Mouse (Mus musculus) adrenal gland, adult (tissue): Measurements from ENCODE around the gene Emc3.

Source experiments
- DNase-seq, 2 experiments: peaks; one replicate each; pipeline ENCODE4 v3.0.0; 2022 to 2023; ENCODE audit warnings: low spot score in 1 of 2; ENCODE audit not compliant: inconsistent age in 2 of 2

Emc3 gene

DNA sequence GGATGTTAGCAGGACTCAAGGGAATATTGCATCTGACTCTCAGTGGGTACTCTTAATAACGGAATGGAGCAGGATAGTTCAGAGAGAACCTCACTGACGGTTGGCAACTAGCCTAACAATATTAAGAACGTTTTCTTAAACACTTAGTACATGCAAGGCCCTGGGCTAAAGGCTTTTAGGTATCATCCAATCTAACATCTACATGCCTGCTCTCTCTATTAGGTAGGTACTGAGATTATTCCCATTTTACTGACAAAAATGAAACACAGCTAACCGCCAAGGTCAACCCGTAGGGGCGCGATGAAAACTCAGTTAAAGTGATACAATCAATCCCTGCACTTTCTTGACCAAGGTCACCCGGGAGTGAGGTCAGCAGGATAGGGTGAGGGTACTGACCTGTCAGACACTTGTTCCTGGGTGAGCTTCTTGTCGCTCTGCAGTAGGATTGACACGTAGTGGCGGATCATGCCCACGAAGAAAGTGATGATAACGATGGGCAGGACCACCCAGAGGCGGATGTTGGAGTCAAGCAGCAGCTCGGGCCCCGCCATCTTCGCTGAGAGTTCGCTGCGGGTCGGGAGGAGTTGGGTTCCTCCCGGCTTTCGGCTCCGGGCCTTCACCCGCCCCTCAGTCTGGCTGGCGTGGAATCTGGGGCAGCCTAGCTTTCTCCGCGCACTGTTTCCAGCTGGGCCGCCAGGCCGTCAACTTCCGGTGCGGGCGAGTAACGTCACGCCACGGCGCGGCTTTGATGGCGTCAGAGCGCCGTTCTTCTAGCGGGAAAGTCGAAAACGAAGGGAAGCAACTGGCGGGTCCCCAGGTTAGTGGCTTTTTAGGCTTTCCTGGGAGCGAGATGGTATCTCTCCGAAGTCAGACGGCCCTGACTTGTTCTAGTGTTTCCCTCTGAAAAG is at the start of gene Emc3, which contains the start of gene Fancd2:
TSS of gene Emc3 (minus strand) at position 721 of the 908 bp plus-strand sequence.
TSS of gene Fancd2 (plus strand) at position 751 of the 908 bp plus-strand sequence.
- DNase-seq = peak; percentile 89 to 98

DNA sequence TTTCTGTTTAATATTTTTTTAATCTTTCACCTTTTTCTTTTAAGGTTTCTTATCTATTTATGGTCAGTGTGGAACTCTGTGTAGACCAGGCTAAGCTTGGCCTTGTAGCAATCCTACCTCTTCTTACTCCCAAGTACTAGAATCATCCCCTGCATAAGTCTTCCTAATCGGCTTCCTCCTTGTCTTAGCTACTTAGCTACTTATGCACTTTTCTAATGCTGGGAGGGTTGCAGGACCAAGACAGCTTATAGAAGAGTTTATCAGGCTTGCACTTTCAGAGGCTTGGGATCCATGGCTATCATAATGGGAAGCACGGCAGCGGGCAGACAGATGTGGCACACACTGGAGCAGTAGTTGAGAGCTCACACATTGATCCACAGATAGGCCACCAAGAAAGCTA is 47.9 kb upstream of the Emc3 start:
- no peak for DNase-seq

DNA sequence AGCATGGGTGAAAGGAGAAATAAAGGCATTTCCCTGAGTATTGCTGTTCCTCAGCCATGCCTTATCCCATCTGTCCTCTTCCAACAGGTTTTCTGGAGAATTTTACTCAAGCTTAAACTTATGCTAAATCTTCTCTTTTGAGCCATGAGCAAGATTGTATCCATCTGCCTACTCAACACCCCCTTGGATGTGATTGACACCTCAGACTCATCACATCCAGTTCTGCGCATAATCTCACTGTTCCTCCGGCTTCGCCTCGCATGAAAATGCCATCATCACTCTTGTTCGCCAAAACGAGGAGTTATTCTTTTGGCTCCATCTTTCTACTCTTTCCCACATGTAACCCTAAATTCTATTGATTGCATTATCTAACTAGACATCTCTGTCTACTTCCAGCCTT is 44.6 kb upstream of the Emc3 start:
- DNase-seq = no peak

DNA sequence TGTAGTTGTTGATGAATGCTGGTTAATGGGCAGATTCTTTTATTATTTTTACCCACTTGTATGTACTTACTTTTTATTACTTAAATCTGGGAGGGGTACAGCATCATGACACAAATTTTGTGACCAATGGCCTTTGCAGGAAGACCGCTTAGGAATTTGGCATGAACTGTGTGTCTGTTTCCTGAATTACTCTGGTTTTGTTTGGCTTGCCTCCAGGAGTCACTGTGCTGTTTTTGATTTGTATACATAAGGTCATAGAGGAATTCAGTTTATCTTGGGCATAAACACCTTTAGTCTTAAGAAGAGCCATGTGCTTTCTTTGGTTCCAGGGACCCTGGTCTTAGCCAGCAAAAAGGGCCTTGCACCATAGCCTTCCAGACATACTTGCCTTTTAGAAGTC is 33.1 kb upstream of the Emc3 start:
- DNase-seq = no peak

DNA sequence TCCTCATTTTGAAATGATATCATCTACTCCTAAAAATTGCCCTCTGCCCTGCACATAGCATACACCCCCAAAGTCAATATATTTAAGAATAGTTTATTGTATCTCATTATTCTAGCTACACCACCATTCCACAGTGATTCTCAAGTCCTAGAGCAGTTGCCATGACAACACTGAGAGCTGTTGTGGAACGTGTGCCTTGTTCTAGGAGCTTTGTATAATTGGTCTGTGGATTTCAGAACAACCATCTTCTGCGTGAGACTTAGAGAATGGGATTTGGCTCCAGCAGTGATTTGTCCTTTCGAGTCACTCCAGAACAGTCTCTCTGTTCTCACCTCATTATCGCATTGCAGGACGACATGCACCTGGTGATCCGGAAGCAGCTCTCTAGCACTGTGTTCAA is 28.3 kb upstream of the Emc3 start:
- DNase-seq = no peak

DNA sequence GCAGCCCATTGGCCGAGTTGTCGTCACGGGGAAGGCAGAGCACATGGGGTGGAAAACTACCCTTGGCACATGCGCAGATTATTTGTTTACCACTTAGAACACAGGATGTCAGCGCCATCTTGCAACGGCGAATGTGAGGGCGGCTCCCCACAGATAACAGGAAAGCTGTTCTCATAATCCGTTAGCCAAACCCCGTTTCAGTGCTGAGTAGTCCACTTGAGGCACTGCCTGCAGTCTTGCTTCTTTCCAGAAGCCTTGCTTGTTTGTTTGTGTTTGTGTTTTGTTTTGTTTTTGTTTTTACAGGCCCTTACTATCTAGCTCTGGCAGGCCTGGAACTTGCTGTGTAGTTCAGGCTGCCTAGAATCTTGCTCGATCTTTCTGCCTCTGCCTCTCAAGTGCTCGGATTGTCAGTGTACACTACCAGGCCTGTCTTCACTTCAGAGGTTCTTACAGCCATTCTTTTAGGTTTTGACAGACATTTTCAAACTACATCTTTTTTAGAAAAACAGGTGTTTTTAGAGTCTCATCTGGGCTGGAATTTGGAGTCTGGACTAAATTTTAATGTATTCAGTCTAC is 12.5 kb upstream of the Emc3 start:
- no peak for DNase-seq

DNA sequence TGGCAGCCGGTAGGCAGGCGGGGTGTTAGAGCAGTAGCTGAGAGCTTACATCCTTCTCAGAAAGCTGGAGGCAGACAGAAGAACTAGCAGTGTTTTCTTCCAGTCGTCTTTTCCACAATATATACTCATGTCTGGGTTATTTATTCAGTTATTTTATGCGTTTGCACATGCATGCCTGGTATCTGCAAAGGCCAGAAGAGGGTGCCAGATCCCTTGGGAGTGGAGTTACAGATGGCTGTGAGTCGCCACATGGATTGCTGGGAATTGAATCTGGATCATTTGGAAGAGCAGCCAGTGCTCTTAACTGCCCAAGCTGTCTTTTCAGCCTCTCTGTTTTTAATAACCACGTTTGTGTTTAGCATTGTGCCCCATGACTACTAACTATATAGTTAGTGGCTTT is 10.2 kb upstream of the Emc3 start:
- no peak for DNase-seq

DNA sequence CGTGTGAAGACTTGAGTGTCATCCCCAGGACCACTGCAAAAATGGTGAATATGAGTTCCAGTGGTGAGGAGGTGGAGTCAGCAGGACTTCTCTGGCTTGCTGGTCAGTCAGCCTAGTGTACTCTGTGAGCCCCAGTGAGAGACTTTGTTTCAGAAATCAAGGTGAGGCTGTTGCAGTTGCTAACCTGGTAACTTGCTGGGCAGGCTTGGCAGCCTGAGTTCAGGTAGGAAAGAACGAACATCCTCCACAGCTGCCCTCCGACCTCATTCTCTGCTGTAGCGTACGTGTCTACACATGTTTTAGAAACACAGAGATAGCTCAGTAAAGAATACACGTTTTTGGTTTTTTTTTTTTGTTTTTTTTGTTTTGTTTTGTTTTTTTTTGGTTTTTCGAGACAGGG is 3.4 kb upstream of the Emc3 start:
- DNase-seq = no peak

DNA sequence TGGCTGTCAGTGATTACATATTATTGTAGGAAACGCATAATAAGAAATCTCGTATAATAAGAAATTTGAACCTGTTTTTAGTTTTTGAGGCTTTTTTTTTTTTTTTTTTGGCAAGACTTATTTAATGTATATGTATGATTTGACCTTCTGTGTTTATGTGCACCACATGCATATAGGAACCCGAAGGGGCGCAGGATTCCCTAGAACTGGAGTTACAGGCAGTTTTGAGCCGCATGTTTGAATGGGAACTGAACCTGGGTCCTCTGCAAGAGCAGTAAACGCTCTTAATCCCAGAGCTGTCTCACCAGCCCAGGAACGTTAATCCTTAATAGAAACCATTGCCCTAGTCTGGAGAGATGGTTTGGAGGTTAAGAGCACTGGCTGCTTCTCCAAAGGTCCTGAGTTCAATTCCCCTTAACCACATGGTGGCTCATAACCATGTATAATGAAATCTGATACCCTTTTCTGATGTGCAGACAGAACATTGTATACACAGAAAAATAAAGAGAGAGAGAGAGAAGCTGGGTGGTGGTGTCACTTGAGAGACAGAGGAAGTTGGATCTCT is 470 bp upstream of the Emc3 start:
- no peak for DNase-seq

DNA sequence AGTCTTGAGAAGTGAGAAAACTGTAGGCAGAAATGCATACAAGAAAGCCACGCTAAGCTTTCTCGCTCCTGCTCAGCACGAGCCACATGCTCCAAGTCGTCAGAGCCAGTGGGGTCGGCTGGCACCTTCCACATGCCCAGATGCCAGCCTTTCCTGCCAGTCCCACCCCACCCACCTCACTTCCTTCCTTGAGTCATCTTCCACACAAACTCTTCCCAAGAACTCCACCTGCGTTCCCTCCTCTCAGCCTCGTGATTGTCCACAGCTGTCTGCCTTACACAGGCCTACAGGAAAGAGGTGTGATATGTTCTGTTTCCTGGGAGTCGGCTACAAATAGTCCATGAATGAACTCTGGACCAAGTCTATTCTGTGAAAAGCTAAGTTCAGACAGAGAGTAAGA is 8.0 kb downstream of the Emc3 start:
- DNase-seq = no peak

DNA sequence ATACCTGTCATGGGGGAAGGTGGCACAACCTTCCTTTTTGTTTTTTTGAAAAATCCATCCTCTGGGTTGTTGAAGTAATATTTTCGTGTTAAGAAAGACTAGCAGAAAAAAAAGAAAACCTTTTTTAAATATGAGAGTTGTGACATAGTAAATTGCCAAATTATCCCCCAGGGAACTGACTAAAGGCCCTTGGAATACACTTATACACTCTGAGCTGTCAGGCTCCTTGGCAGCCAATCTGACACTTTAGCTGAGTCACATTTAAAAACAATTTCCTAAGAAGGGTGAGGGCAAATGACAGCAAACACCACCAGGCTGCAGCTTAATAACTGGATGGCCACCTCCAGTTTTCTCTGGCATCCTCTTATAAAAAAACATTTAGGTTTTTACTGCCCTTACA is 9.1 kb downstream of the Emc3 start:
- peak in 1 of 2 experiments; percentile 51 for DNase-seq

DNA sequence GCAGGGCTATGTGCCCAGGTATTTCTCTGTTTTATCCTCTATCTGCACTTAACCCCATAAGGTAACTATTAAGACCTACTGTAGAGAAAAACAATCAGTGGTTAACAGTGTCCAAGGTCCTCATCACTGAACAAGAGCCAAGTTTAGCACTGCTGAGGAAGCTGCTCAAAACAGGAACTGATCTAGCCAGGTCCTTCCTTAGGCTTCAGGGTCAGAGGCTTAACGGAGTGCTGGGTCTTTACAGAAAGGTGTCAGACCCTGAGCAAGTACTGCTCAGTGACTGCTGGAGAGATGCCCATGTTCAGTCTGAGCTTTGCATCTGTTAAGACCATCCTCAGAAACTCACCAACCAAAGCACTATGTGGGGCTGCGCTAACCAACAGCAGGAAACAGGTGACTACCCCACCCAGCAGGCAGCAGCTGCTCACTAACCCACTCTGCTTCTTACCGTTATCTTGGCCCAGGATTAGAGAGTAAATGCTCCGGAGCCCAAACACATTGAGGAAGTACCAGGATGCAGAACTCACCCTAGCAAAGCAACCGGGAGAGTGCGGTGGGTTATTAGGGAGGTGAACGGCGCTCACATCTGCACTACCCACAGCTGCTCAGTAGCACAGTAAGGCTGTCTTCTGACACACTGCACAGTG is 13.9 kb downstream of the Emc3 start:
- no peak for DNase-seq

DNA sequence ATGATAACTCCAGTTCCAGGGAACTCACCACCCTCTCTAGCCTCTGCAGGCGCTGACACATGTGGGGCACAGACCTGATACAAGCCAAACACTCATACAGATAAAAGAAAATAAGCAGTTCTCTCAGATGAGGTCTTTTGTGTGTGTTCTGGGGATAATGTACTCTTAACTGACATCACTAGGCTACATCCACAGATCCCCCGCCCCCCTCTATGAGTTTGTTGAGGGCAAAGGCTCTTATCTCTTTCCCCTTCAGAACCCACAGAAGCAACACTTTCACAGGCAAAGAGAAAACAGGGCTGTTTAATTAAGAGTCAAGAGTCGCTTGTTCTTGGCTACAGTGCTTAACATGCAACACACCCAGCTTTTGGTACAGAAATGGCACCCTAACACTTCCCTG is 16.9 kb downstream of the Emc3 start:
- DNase-seq = no peak

DNA sequence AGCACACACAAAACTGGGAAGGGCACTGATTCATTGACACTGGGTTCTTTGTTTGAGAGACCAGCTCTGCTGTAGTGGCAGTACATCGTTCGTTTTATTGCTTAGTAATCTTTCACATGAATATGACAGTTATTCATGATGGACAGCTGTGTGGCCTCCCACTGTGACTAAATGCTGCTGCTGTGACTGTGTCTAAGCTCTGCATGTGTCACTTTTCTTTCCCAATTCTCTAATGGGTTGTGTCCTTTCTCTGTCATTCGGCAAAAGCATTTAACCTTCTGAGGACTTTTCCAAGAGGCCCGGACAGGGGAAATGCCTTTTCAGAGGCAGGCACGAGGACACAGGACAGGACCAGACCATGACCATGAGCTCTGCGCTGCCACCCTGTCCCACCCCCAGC is 17.5 kb downstream of the Emc3 start:
- DNase-seq = peak in 1 of 2 experiments; percentile 72

DNA sequence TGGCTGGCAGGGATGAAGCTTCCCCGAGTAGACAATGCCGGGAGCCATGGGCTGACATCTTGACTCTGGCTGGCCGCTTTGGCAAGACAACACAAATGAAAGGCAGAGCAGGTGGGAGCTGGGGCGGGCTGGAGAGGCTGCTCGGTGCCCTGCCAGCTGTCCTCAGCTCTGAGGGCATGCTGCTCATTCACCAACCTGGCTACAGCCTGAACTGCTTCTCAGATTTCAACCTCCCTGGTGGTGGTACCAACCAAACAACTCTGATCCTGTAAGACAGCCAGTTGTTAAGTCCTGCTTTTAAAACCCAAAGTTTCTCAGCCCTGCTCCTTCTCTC is 22.5 kb downstream of the Emc3 start:
- DNase-seq = no peak

DNA sequence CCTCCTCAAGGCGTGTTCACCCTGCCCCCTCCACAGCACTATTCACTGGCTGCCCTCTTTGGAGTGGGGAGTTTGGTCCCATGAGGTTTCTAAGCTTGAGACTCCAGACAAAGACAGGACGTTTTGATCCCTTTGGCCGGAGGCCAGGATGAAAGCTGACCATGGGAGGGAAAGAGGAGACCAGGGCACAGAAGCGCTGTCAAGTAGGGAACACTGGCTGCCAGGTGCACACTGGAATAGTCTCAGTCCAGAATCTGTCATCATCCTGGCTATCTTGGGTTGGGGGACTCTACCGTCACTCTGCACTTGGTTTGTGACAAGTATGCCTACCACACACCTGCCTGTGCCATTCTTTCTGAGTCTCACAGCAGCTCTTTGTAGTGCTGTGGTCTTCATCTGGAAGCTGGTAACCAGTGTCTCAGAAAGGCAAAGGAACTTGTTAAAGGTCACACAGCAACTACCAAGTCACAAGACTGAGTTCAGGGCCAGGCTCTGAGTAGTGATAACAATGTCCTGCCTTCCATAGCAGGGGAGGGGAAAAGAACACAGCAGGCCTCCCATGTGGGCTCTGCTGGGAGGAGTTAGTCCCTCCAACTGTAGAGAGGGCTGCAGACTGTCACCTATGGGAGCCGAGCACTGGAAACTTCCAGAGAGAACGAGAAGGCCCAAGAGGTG is 23.0 kb downstream of the Emc3 start:
- no peak for DNase-seq

DNA sequence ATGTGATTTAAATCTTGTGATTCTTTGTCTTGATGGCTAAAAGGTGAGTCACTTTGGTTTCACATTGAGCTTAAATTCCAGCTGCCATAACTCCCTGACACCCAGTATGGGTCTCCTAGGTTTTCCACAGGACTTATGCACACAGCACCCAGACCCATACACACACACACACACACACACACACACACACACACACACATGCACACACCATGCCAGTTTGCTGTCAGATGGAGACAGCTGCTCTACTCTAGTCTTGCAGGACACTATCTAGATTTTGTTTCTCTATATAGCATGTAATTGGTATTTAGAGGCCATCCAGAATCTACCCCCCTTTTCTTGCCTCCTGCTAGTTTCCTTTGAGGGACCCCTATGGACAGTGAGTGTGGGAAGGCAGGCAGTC is 24.3 kb downstream of the Emc3 start:
- no peak for DNase-seq

DNA sequence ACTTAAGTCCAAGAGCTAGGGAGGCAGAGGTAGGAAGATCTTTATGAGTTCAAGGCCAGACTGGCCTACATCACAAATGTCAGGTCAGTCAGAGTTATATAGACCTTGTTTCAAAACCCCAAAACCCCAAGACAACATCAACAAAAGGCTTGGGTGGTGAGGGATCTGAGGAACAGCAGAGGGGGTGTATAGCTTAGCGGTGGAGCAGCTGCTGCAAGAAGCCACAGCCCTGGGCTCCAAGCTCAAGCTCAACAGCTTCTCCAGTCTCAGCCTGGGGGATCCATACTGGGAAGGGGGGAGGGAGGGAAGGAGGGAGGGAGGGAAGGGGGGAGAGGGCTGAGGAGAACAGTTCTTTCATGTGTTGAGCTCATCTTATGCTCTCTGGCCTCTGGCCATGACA is 25.8 kb downstream of the Emc3 start:
- DNase-seq = no peak

DNA sequence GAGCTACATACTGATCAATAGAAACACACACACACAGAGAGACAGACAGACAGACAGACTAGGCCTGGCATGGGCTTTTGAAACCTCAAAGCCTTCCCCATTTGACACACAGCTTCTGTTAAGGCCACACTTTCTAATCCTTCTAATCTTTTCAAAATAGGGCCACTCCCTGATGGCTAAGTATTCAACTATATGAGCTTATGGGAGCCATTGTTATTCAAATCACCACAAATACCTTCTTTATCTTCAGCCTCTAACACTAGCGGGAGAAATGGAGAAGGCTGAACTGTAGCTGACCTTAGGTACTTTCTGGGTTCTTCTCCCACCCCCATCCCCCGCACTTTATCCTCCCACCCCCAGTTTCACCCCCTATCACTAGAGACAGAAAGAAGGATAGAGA is 28.7 kb downstream of the Emc3 start:
- DNase-seq = no peak

DNA sequence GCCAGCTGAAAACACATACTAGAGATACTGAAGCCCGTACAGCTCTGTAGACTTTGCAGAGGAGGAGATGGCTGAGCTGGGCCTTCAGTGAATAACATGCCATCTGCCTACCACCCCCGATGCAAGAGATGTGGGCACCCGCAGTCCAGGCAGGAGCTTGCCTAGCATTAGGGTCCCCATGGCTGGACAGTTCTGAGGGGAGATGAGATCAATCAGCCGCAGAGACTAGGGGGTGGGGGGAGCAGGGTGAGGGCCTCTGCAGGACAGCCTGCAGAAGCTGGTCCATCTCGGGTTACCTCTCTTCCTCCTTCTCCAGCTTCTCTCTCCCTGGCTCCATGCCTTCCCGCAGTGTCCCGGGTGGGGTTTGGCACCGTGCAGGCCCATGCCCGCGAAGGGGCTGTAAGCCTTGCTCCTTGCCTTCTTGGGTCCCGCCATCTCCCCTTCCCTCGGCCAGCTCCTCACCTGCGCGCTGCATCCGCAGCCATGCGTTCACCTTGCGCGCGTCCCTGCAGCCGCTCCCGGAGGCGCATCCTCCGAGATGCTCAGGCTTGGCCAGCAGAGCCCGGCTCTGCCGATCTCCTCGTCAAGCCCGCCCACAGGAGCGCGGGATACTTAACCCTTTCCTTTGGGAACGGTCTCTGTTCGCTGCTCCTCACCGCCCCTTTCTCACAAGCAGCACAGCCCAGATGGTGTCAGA is 29.9 kb downstream of the Emc3 start, which contains the start of gene Prrt3:
TSS of gene Prrt3 (minus strand) at position 544 of the 697 bp plus-strand sequence.
- no peak for DNase-seq

DNA sequence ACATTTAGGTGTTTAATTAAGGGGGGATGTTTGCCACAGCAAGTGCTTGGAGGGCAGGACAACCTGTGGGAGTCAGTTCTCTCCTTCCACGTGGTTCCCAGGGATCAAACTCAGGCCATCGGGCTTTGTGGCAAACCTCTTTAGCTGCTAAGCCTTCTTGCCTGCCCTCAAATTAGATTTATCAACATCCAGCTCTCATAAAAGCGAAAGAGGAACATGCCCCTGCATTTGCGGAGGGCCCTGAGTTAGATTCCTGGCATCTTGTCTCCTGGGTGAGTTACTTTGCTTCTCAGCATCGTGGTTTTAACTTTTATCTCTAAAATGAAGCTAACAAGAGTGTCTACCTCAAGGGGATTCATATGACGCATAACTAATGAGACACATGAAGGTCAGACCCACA is 32.1 kb downstream of the Emc3 start:
- DNase-seq = no peak
